Mouse (Mus musculus): ENCODE results near the gene Llph.

DNA sequence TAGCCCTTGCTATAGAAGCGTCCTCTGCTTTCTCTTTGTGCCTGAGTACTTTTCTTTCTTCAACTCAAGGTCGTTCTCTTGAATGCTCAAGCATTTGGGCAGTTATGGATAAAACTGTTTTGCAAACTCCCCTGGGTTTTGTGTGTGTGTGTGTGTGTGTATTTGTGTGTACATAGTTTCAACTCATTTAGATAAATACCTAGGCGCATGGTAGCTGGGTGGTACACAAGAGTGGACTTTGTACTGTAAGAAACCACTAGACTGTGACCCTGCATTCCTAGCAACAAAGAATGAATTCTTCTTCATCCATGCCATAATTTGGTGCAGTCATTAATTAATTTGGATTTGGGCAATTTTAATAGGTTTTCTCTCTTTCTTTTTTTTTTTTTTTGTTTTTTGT is 16.8 kb upstream of the Llph start:
- TF ChIP-seq ZC3H11A (IDR thresholded peaks at IDR 0.05; ENCODE audit: borderline replicate concordance, low read depth, low read length) (no peak), MAFK (IDR thresholded peaks at IDR 0.05; ENCODE audit: insufficient read depth, low read depth, low read length) (no peak), HCFC1 (IDR thresholded peaks at IDR 0.05; ENCODE audit: borderline replicate concordance, insufficient read depth, low read length) (no peak)

All from ES-E14 (cell line).